Mouse (Mus musculus) heart, embryonic 10.5 days (tissue): Measurements from ENCODE around the gene Dapk2. TPM values are rescaled to one million over a fixed set of nuclear protein-coding genes. Genes with fewer than 3 reads are reported as not detected.

Source experiments
- DNase-seq: peaks from one replicate; pipeline ENCODE4 v3.0.0-alpha.2; 2017; ENCODE audit warnings: low spot score
- H3K27ac ChIP-seq: fragments of 300-500 bp; sonication (generic); 2 replicates; pipeline ENCODE4 v1.5.1; 2016; ENCODE audit warnings: mild to moderate bottlenecking
- H3K27me3 ChIP-seq: fragments of 300-500 bp; sonication (generic); 2 replicates; pipeline ENCODE4 v1.6.1; 2016; ENCODE audit warnings: mild to moderate bottlenecking; ENCODE audit not compliant: poor library complexity, insufficient read depth, severe bottlenecking
- H3K36me3 ChIP-seq: fragments of 300-500 bp; sonication (generic); 2 replicates; pipeline ENCODE4 v1.6.1; 2016; ENCODE audit warnings: mild to moderate bottlenecking, moderate library complexity
- H3K4me1 ChIP-seq: fragments of 300-500 bp; sonication (generic); 2 replicates; pipeline ENCODE4 v1.6.1; 2016; ENCODE audit warnings: mild to moderate bottlenecking
- H3K4me3 ChIP-seq: fragments of 300-500 bp; sonication (generic); 2 replicates; pipeline ENCODE4 v1.5.1; 2016; ENCODE audit warnings: mild to moderate bottlenecking, moderate library complexity
- H3K9me3 ChIP-seq: fragments of 300-500 bp; sonication (generic); 2 replicates; pipeline ENCODE4 v1.6.1; 2016; ENCODE audit warnings: mild to moderate bottlenecking, moderate library complexity
- WGBS: fragments of 180-500 bp; shearing (Covaris S2); methylation state at CpG from one replicate; pipeline ENCODE4 v1.1.7; 2016; 5-methylcytosine and 5-hydroxymethylcytosine counted together
- polyA plus RNA-seq: library from polyadenylated mRNA; unstranded; fragments of >200 nt; fragmentation: Nextera tagmentation; extraction: Ambion mirVana; gene quantifications from 2 replicates; pipeline ENCODE4 v1.2.1, GENCODE M21; 2016

The Dapk2 gene
- 7.8 and 8.5 TPM in 2 replicates for polyA plus RNA-seq

DNA sequence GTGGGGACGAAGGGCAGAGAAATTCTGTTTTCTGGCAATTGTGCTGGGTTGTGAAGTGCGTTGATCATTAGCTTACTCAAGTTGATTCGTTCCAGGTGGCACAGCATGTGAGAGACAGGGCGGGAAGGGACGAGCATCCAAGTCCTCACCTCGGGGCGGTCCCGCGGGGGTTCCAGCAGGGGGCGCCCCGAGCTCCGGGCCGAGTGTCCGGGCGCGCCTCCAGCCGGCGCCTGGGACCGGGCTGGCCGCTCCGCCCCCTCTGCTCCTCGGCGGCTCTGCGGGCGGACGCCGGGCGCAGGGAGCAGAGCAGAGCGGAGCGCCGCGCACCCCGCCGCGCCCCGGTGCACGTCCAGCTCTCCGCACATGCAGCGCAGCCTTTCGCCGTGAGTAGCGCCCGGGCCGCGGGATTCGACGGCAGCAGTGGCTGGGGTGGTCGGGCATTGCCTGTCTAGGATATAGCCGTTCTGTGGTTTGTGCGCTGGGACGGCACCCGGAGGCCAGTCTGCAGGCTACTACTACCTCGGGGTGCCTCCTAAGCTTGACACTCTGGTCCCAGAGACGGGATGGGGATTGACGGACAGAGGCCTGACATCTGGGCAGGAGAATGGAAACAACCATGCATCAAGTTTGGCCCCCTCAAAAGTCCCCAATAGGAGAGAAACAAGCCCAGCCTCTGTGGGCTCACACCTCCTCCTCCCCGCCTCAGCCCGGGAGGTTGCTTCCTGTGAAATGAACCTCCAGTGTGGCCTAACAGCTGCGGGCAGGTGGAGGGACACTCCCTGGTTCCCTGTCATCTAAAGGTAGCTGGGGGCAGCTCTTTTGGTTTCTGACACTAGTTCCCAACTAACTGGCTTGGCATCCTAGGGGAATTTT is at the start of gene Dapk2:
Gene Dapk2, plus strand, starts transcription at position 266 of the 873 bp plus-strand sequence.
- peak; percentile 89 for DNase-seq
- no peaks in the 10 kb centered on the region for H3K36me3 ChIP-seq
- H3K4me3 ChIP-seq: peak within 1 kb of the TSS; percentile 67
- H3K27me3 ChIP-seq: peaks cover 34% of the 10 kb centered on the region
- H3K9me3 ChIP-seq: no peaks in the 10 kb centered on the region
- peak within 1 kb of the TSS; percentile 81 for H3K27ac ChIP-seq
- 2% methylated on average over 58 of the region's 58 CpGs for WGBS
- peaks cover 12% of the 10 kb centered on the region for H3K4me1 ChIP-seq

DNA sequence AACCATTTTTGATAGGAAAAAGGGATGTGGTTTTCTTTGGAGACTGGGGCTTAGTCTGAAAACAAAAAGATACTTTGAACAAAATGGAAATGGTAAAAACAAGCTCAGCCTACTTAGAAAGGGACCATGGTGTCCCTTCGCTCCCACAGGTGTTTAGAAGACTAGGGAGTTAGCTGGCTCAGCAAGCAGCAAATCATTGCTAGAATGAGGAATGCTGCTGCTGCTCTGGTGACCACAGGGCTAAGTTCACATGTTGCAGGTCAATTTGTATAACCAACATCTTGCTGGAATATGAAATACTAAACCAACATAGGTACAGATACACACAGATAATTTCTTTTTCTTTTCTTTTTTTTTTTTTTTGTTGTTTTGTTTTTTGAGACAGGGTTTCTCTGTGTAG is 48.4 kb upstream of the Dapk2 start:
- WGBS: 94% methylated on average over 1 of the region's 1 CpGs
- Histone ChIP-seq H3K27ac (no peak overlapping the region), H3K27me3 (no peaks in the 10 kb centered on the region), H3K36me3 (peaks cover 54% of the 10 kb centered on the region), H3K9me3 (no peaks in the 10 kb centered on the region), H3K4me1 (no peaks in the 10 kb centered on the region), H3K4me3 (no peak overlapping the region)
- peak; percentile 19 for DNase-seq

DNA sequence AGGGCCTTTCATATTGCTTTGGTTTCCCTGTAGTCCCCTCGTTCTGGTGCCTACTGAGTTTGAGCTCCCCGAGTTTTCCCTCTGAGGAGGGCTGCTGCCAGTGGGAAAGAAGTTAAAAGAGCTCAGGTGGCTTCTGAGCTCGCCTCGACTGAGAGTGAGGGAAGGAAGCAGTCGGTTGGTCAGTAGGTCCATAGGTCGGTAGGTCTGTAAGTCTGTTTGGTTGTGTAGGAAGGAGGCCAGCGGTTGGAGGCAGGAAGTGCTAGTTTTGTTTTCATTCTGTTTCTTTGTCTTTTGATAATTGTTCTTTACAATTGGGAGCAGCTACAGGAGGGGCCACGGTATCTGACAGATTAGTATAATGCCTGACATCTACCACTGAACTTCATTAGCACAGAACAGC is 47.9 kb upstream of the Dapk2 start:
- Histone ChIP-seq H3K4me1 (no peaks in the 10 kb centered on the region), H3K4me3 (no peak overlapping the region), H3K36me3 (peaks cover 53% of the 10 kb centered on the region), H3K27ac (no peak overlapping the region), H3K9me3 (no peaks in the 10 kb centered on the region), H3K27me3 (no peaks in the 10 kb centered on the region)
- DNase-seq: no peak
- 69% methylated on average over 8 of the region's 8 CpGs for WGBS

- WGBS: 81% methylated on average over 8 of the region's 8 CpGs
- Histone ChIP-seq H3K4me1 (no peaks in the 10 kb centered on the region), H3K27ac (no peak overlapping the region), H3K9me3 (no peaks in the 10 kb centered on the region), H3K36me3 (peaks cover 48% of the 10 kb centered on the region), H3K4me3 (no peak overlapping the region), H3K27me3 (no peaks in the 10 kb centered on the region)
- DNase-seq: no peak
These were observed 47.2 kb upstream of the Dapk2 start for GRCm38 (mm10) chr9:66110611-66111379.

- Histone ChIP-seq H3K9me3 (no peaks in the 10 kb centered on the region), H3K4me1 (no peaks in the 10 kb centered on the region), H3K27ac (no peak overlapping the region), H3K4me3 (no peak overlapping the region), H3K36me3 (peaks cover 21% of the 10 kb centered on the region), H3K27me3 (no peaks in the 10 kb centered on the region)
- DNase-seq: no peak
- 77% methylated on average over 3 of the region's 3 CpGs for WGBS
These were observed 43.7 kb upstream of the Dapk2 start for GRCm38 (mm10) chr9:66114341-66114740.

DNA sequence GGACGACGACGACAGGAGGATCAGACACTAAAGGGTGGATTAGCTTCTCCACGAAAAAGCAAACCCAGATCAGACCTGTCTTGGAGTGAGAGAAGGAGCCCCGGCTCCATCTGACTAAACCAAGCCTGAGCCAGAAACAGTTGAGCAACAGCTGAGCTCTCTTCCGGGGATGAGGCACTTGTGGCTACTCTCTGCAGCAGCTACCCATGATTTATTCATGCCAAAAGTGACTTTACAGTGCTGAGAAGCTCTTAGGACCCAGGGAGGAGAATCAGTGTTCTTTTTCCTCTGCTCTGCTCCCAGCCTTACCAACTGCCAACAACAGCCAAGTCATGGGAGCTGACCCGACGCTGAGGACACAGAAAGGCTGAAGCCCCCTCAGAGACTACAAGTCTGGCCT is 41.1 kb upstream of the Dapk2 start:
- Histone ChIP-seq H3K36me3 (peaks cover 21% of the 10 kb centered on the region), H3K4me1 (no peaks in the 10 kb centered on the region), H3K27me3 (no peaks in the 10 kb centered on the region), H3K27ac (no peak overlapping the region), H3K4me3 (no peak overlapping the region), H3K9me3 (no peaks in the 10 kb centered on the region)
- WGBS: 66% methylated on average over 8 of the region's 8 CpGs
- DNase-seq: no peak

- Histone ChIP-seq H3K27me3 (no peaks in the 10 kb centered on the region), H3K4me3 (no peak overlapping the region), H3K36me3 (peaks cover 9% of the 10 kb centered on the region; the same call in 1 of the 2 replicates), H3K27ac (no peak overlapping the region), H3K9me3 (no peaks in the 10 kb centered on the region), H3K4me1 (peaks cover 9% of the 10 kb centered on the region; the same call in 1 of the 2 replicates)
- WGBS: 88% methylated on average over 2 of the region's 2 CpGs
- no peak for DNase-seq
These were observed 38.5 kb upstream of the Dapk2 start for GRCm38 (mm10) chr9:66119498-66119897.

GRCm38 (mm10) chr9:66120106-66120505 is 37.9 kb upstream of the Dapk2 start:
- Histone ChIP-seq H3K4me1 (peaks cover 13% of the 10 kb centered on the region; the same call in 1 of the 2 replicates), H3K9me3 (no peaks in the 10 kb centered on the region), H3K27ac (no peak overlapping the region), H3K27me3 (no peaks in the 10 kb centered on the region), H3K36me3 (peaks cover 5% of the 10 kb centered on the region; the same call in 1 of the 2 replicates), H3K4me3 (no peak overlapping the region)
- no peak for DNase-seq
- 88% methylated on average over 4 of the region's 4 CpGs for WGBS

DNA sequence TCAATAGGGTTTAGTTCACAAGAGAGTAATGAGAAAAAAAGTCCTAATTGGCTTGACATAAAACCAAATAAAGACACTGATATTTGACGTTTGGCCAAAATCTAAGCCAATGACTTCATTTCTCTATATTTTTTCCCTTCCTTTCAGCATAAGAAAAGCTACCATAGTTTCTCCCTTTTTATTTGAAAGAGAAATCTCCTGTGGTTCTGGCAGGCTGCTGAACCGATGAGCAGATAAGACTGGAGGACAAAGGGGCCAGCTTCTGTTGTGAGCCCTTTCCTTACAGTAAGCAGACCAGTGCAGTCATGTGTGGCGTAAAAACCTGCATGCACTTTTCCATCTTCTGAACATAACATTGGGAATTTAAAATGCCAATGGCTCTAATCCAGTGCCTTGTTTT is 37.1 kb upstream of the Dapk2 start:
- Histone ChIP-seq H3K27ac (no peak overlapping the region), H3K9me3 (no peaks in the 10 kb centered on the region), H3K36me3 (0 out of 2 replicates have a peak, but pooled peaks cover 2% of the 10 kb centered on the region), H3K27me3 (no peaks in the 10 kb centered on the region), H3K4me1 (peaks cover 21% of the 10 kb centered on the region; the same call in 1 of the 2 replicates), H3K4me3 (no peak overlapping the region)
- 64% methylated on average over 3 of the region's 3 CpGs for WGBS
- DNase-seq: no peak

DNA sequence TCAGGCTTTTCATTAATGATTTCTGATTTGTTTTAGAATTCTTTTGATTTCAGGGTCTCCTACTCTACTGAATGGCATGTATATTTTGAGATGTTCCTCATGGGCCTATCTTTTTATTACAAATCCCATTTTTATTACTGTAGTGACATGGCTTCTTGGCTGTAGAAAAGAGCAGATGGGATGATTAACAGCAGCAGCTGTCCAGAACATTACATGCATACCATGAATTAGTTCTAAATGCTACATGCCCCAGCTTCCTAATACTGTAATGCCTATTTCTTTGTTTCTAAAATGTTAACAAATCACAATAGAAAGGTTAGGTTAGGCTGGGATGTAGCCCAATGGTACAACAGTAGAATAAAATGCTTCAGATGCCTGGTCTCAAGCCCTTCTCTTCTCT is 36.6 kb upstream of the Dapk2 start:
- Histone ChIP-seq H3K4me3 (no peak overlapping the region), H3K27ac (no peak overlapping the region), H3K27me3 (no peaks in the 10 kb centered on the region), H3K36me3 (0 out of 2 replicates have a peak, but pooled peaks cover 2% of the 10 kb centered on the region), H3K4me1 (peaks cover 21% of the 10 kb centered on the region; the same call in 1 of the 2 replicates), H3K9me3 (no peaks in the 10 kb centered on the region)
- DNase-seq: no peak

DNA sequence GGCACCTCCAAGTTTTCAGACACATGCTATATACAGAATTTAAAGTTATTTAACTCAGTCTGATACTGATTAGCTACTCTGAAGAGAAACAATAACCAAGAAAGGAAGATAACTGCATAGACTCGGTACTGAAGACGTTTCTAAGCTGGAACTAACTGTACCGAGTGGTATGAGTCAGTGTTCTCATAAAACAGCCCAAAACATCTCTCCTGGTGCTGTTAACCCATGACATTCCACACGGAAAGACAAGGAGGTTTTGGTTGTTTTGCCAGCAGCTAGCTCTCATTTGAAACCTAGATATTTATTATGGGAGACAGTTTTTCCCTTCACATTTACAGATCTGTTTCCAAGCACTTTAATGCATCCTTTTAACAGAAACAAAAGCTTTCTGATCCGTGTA is 34.4 kb upstream of the Dapk2 start:
- WGBS: 17% methylated on average over 5 of the region's 5 CpGs
- no peaks in the 10 kb centered on the region for H3K36me3 ChIP-seq
- peak overlapping the region; percentile 79 for H3K4me3 ChIP-seq
- H3K27ac ChIP-seq: no peak overlapping the region
- H3K9me3 ChIP-seq: no peaks in the 10 kb centered on the region
- peaks cover 30% of the 10 kb centered on the region for H3K4me1 ChIP-seq
- no peaks in the 10 kb centered on the region for H3K27me3 ChIP-seq
- no peak for DNase-seq

DNA sequence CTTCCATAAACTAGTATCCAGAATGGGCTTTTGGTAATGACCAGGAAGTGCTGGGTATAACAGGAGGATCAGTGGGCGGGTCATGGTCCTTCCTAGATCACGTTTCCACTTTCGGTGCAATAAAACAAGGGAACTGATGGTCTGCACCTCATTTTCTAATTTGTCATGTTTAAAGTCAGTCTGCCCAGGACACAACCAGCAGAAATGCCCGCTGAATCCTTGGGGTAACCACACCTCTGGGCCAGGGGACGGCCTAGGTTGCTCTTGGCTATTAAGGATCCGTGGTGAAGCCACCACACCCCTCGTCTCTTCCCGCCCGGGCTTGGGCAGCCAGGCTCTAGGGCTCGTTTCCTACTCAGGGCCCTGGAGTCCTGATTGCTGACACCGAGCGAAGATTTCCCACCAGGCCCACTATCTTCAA is 33.9 kb upstream of the Dapk2 start:
- peak; percentile 84 for DNase-seq
- under 1% methylated on average over 12 of the region's 12 CpGs for WGBS

More for the DNA sequence above, 33.9 kb upstream of the Dapk2 start:
- Histone ChIP-seq H3K27ac (peak overlapping the region; percentile 93), H3K4me1 (peaks cover 30% of the 10 kb centered on the region), H3K9me3 (no peaks in the 10 kb centered on the region), H3K4me3 (peak overlapping the region; percentile 79), H3K27me3 (no peaks in the 10 kb centered on the region), H3K36me3 (no peaks in the 10 kb centered on the region)
